Mouse (Mus musculus) heart, postnatal 0 days (tissue): Measurements from ENCODE around the gene Ccni. TPM values are rescaled to one million over a fixed set of nuclear protein-coding genes. Genes with fewer than 3 reads are reported as not detected.

Experiments
- ATAC-seq: fragments of 200-750 bp; cut with Nextera tagmentation; 2 replicates; pipeline ENCODE4 v1.8.0; 2017; ENCODE audit warnings: low read depth, moderate number of reproducible peaks, moderate library complexity; ENCODE audit not compliant: insufficient read depth
- DNase-seq: peaks from one replicate; pipeline ENCODE4 v3.0.0-alpha.2; 2016; ENCODE audit warnings: low spot score
- H3K27ac ChIP-seq: fragments of 300-500 bp; sonication (generic); 2 replicates; pipeline ENCODE4 v1.5.1; 2014; ENCODE audit warnings: low read depth, mild to moderate bottlenecking
- H3K27me3 ChIP-seq: fragments of 300-500 bp; sonication (generic); 2 replicates; pipeline ENCODE4 v1.6.1; 2014; ENCODE audit warnings: low read length, mixed read lengths; ENCODE audit not compliant: control insufficient read depth, insufficient read depth
- H3K36me3 ChIP-seq: fragments of 300-500 bp; sonication (generic); replicated peaks from 2 replicates; pipeline ENCODE4 v1.6.1; 2014; ENCODE audit warnings: low read length, mixed read lengths; ENCODE audit not compliant: control insufficient read depth, insufficient read depth
- H3K4me1 ChIP-seq: fragments of 300-500 bp; sonication (generic); 2 replicates; pipeline ENCODE4 v1.6.1; 2014; ENCODE audit warnings: antibody characterized with exemption; ENCODE audit not compliant: control insufficient read depth, insufficient read depth
- H3K4me2 ChIP-seq: fragments of 300-500 bp; sonication (generic); 2 replicates; pipeline ENCODE4 v1.6.1; 2014; ENCODE audit warnings: low read depth, mild to moderate bottlenecking, low read length, moderate library complexity
- H3K4me3 ChIP-seq: fragments of 300-500 bp; sonication (generic); 2 replicates; pipeline ENCODE4 v1.5.1; 2014; ENCODE audit warnings: low read depth, low read length
- H3K9ac ChIP-seq: fragments of 300-500 bp; sonication (generic); replicated peaks from 2 replicates; pipeline ENCODE4 v1.6.1; 2014; ENCODE audit warnings: low read depth, low read length, mixed read lengths
- H3K9me3 ChIP-seq: fragments of 300-500 bp; sonication (generic); replicated peaks from 2 replicates; pipeline ENCODE4 v1.6.1; 2016; ENCODE audit warnings: low read length; ENCODE audit not compliant: control insufficient read depth
- CTCF ChIP-seq: IDR thresholded peaks from 2 replicates; pipeline ENCODE4 v1.5.1; 2016; ENCODE audit warnings: antibody characterized with exemption, control low read depth, low read depth
- EP300 ChIP-seq: IDR thresholded peaks from 2 replicates; pipeline ENCODE4 v1.6.1; 2016; ENCODE audit warnings: antibody characterized with exemption, low read depth
- WGBS: fragments of 180-500 bp; shearing (Covaris S2); extraction: QIAGEN DNeasy Blood & Tissue Kit; methylation state at CpG from one replicate; pipeline ENCODE4 v1.1.7; 2014; 5-methylcytosine and 5-hydroxymethylcytosine counted together
- polyA plus RNA-seq: library from polyadenylated mRNA; unstranded; fragments of >200 nt; fragmentation: Nextera tagmentation; extraction: Ambion mirVana; gene quantifications from 2 replicates; pipeline ENCODE4 v1.2.1, GENCODE M21; 2015
- total RNA-seq: library from RNA; depleted of rRNA; stranded (reverse); fragments of >200 nt; gene quantifications from 2 replicates; pipeline ENCODE4 v1.2.3, GENCODE M21; 2014; ENCODE audit warnings: low replicate concordance; rRNA removed

Ccni gene
- total and polyA plus RNA-seq, 2 experiments from 2014 or later: 87.5 to 210 TPM

- WGBS: 51% methylated on average over 10 of the region's 10 CpGs
- TF ChIP-seq EP300: no peak
- no peak for TF ChIP-seq CTCF
- Histone ChIP-seq H3K27me3 (no peaks in the 10 kb centered on the region), H3K9ac (no peak overlapping the region), H3K36me3 (peaks cover 5% of the 10 kb centered on the region; the same call in 1 of the 2 replicates), H3K4me1 (peaks cover 60% of the 10 kb centered on the region), H3K9me3 (no peaks in the 10 kb centered on the region), H3K4me2 (no peak overlapping the region), H3K4me3 (no peak overlapping the region), H3K27ac (no peak overlapping the region; the same call in 1 of the 2 replicates)
- no peak for DNase-seq
- ATAC-seq: no peak
These were observed 70.8 kb downstream of the Ccni start for GRCm38 (mm10) chr5:93135368-93136107.

- peak overlapping the region; percentile 27 for H3K4me2 ChIP-seq
- H3K27me3 ChIP-seq: no peaks in the 10 kb centered on the region
- H3K9ac ChIP-seq: no peak overlapping the region
- H3K27ac ChIP-seq: peak overlapping the region; percentile 61
- TF ChIP-seq EP300: no peak
- TF ChIP-seq CTCF: no peak
- H3K4me1 ChIP-seq: peaks cover 77% of the 10 kb centered on the region
- DNase-seq: no peak
- no peaks in the 10 kb centered on the region for H3K36me3 ChIP-seq
- no peak for ATAC-seq
- no peak overlapping the region for H3K4me3 ChIP-seq
- WGBS: 41% methylated on average over 10 of the region's 10 CpGs
- no peaks in the 10 kb centered on the region for H3K9me3 ChIP-seq
These were observed 72.7 kb downstream of the Ccni start for GRCm38 (mm10) chr5:93133445-93134244.

Other genes with a start within 250 kb of the Ccni start
- gene Sowahb, start 161.5 kb downstream of the Ccni start, total RNA-seq: not detected in 2 replicates
- not detected in 2 replicates for gene Sowahb, start 161.5 kb downstream of the Ccni start, polyA plus RNA-seq
- 38.2 and 52.2 TPM in 2 replicates for gene Sept11, start 113.1 kb downstream of the Ccni start, total RNA-seq
- 47.6 and 49.5 TPM in 2 replicates for gene Sept11, start 113.1 kb downstream of the Ccni start, polyA plus RNA-seq
- gene 2010109A12Rik, start within 50 bp of the Ccni start, total RNA-seq: not detected in 2 replicates
- gene 2010109A12Rik, start within 50 bp of the Ccni start, polyA plus RNA-seq: 1.7 and 1.9 TPM in 2 replicates
- 37.9 and 68.2 TPM in 2 replicates for gene Ccng2, start 60.8 kb upstream of the Ccni start, total RNA-seq
- gene Ccng2, start 60.8 kb upstream of the Ccni start, polyA plus RNA-seq: 20.2 and 31.6 TPM in 2 replicates